Mouse (Mus musculus): ENCODE data around the gene Crispld2.

The Crispld2 gene

DNA sequence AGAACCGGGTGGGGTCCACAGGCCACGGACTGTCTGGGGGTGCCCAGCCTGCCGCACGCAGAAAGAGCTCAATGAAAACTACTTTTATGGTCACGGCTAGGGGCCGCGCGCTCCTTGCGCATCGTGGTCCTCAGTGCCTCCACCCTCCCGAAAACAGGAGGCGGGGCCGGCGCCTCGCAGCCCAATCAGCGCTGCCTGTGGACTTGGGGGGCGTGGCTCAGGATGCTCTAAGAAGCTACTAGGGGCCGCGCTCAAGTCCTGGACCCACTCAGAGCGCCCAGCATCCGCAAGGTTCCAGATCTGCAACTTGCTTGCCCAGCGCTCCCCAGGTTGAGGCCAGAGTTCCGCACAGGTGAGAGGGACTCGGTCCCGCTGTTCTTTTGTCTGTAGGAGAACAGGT, at the start of gene Crispld2:
TSS of gene Crispld2 (plus strand) at position 190 of the 400 bp plus-strand sequence.
- peak; percentile 83 for DNase-seq (ENCODE audit: low read depth, low spot score)

DNA sequence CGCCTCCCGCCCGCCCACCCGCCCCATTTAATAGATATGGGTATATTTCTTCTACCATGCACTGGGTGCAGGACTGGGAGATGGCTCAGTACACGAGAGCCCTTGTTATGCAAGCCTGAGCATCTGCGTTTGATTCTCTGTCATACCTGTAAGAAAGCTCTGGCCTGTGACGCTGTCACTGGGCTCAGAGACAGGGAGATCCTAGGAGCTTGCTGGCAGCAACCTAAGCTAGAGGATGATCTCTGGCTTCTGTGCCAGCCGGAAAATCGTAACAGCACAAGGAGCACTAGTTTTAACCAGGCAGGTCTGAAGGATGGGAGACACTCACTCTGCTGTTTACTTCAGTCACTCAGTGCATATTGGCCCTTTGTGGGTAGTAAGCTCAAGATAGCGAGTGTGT, 48.6 kb upstream of the Crispld2 start:
- no peak for DNase-seq (ENCODE audit: low read depth, low spot score)

DNA sequence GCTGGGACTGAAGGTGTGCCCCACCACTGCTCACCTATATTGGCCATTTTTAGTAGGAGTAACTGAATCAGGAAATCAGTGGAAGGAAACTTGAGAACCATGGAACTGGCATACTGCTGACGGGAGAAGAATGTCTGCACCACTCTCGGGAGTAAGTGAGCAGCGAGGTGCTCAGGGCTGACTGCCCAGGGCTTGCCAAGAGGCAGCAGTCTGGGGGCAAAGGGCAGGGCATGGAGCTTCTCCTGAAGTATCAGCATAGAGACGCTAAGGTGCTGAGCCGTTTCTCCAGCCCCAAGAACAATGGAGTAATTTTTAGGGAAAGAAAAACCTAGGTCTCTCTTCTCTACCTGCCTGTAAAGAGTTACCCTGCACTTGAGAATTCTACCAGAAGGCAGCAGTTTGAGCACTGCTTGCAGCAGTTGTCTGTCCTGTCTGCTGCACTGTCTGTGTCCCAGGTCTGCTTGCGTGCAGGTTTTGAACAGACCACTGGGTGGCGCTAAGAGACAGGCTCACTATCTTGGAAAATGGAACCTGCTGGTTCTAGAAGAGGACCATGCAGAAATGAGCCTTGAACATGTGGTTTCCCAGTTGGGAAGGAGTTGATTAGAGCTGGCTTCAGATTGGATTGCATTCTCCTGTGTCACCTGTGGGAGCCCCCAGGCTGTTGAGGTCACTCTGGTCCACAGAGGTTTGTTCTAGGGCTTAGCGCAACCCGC, 48.0 kb upstream of the Crispld2 start:
- DNase-seq (ENCODE audit: low read depth, low spot score): peak; percentile 73

DNA sequence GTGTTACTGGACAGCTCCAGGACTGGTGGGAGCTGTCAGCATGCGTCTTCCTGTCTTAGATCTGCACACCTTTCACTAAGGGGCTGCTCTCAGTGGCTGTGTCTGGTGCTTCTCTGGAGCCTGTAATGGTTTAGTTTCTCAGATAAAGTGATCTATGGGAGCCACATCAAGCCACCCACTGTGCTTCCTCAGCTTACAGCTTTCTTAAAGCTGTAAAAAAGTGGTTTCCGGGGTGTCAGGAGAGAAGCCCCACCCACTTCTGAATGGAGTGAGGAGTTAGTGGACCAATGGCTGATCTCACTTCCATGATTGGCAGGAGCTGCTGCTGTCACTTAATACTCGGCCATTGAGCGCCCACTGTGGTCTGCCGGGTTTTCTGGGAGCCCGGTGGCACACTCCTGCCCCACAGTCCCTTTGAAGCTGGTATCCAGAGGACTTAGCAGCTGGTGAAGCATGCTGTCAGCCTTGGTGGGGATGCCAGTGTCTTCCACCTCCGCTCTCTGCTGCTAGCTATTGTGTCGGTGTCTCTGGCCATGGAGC, 45.8 kb upstream of the Crispld2 start:
- no peak for DNase-seq (ENCODE audit: low read depth, low spot score)

DNA sequence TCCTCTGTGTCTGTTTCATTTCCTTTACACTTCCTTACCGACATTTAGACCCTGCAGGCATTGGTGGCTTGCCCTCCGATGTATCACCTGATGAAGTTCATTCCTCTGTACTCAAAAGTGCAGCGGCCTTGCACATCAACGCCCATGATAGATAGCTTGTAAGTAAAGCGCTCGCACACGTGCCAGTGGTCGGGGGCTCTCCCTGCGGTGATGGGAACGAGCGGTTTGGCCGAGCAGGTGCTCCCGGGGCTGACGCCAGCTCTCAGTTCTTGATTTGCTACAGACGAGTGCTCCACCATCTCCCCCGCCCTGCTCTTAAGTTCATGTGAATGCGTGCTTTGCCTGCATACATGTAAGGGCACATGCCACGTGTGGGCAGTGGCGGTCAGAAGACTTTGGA, 44.6 kb upstream of the Crispld2 start:
- DNase-seq (ENCODE audit: low read depth, low spot score): no peak

DNA sequence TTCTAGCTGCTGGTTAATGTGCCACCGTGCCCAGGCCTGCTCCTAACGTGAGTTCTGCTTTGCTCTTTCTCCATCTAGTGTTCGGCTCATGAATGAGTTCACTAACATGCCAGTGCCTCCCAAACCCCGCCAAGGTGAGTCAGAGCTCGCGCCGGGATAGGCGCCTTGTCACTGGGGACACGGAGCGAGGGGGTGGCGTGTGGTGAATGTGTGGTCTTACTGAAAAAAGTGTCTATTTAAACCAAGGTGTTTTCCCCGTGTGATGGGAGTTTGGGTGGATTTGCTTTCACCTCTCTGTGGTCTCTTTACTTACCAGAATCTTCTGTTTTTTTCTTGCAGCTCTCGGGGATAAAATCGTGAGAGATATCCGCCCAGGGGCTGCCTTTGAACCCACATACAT, 43.9 kb upstream of the Crispld2 start:
- no peak for DNase-seq (ENCODE audit: low read depth, low spot score)

DNA sequence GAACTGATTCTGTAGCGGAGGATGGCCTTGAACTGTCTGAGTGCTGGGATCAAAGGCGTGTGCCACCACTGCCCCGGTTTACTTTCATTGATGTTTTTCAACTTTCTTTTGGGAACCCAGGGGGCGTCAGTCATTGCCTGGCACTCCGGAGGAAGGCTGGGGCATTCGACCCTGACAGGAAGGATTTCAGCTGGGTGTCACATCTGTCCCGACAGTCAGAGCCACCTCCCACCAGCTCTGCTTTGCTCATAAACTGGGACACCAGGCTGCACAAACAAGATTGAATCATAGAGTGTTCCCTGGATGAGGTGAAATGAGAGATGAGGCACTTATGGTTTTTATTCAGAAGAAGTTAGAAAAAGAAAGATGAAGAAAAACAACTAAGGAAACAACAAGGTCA, 40.0 kb upstream of the Crispld2 start:
- DNase-seq (ENCODE audit: low read depth, low spot score): no peak

DNA sequence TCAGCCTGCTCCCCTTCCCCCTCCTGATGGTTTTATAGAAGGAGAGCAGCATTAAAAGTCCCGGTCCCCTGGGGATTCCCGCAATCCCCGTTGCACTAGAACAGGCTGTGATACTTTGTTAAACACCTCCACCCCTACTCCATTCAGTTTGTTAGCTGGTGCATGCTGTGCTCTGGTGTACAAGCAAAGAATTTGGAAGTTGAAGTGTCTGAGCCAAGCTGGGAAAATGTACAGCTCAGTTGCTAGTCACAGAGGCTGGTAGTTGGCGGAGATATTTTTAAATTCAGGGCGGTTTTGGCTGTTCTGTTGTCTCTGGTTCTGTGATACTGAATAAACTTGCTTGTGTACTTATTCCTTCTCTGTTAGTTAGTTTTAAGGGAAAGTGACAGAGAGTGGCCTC, 39.5 kb upstream of the Crispld2 start:
- peak; percentile 46 for DNase-seq (ENCODE audit: low read depth, low spot score)

DNA sequence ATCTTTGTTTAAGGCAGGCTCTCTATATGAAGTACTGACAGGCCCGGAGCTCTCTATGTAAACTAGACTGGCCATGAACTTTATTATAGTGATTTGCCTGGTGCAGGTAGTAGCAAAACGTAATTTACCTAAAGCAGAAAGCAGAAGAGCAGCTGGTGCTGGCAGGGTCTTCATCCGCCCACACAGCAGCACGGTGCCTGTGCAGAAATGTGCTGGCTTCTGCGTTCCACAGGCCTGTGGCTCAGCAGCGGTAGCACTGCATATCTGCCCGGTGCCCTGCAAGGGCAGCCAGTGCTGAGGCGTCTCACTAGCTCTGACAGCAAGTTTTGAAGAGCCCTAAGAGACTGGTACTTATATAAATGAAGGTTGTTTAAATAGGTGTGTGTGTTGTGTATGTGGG, 36.9 kb upstream of the Crispld2 start:
- no peak for DNase-seq (ENCODE audit: low read depth, low spot score)

DNA sequence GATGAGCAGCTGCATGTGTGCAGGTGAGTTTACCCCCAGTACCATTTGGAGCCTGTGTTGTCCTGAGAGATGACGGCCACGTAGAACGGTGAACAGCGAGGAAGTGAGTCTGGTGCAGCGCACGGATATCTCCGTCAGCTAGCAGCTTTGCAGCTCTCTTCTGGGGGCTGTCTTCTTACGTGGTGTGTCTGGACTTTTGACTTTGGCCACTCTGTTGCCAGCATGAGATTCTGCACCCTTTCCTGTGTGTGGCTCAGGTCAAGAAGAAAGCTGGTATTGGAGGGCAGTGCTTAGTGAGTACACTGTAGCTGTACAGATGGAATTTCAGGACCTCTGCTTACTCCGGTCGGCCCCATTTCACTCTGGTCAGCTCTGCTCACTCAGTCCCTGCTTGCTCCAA, 34.2 kb upstream of the Crispld2 start:
- DNase-seq (ENCODE audit: low read depth, low spot score): no peak

DNA sequence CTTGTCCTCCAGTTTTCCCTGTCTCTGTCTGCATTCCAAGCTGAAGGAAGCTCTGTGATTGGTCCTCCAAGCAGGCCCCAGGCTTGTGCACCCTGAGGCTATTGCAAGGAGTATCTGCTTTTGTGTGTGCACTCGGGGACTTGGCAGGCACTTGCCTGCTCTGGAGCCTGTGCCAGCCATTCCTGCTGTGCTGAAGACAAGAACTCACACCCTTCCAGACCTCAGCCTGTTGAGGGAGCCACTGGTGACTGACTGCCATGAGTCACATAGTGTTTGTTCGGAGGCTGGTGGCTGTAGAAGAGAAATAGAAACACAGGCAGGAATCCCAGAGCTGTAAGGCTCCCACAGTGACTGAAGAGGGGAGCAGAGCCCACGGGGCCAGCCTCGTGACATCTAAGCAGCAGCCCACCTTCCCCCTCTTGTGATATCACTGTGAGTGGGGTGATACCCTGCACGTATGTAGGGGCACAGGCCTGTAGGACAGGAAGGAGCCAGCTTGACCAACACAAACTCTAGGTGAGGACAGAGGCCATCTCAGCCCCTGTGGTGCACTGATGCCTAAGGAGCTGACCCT, 31.6 kb upstream of the Crispld2 start:
- DNase-seq (ENCODE audit: low read depth, low spot score): no peak

DNA sequence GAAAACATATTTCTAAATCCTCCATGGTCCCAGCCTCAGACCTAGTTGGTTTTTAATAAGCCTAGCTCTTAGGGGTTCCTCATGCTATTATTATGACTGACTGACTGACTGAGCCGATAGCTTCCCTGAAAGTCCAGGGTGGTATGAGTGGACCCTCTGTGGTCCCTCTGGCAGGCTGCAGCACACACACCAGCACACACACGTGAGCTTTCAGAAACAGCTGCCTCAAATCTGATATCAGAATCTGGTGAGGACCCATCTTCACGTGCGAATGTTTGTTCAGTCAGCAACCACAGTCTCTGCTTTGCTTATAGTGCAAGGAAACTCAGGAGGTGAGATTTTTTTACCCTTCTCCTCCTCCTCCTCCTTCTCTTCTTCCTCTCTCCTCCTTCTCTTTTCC, 27.4 kb upstream of the Crispld2 start:
- DNase-seq (ENCODE audit: low read depth, low spot score): no peak

DNA sequence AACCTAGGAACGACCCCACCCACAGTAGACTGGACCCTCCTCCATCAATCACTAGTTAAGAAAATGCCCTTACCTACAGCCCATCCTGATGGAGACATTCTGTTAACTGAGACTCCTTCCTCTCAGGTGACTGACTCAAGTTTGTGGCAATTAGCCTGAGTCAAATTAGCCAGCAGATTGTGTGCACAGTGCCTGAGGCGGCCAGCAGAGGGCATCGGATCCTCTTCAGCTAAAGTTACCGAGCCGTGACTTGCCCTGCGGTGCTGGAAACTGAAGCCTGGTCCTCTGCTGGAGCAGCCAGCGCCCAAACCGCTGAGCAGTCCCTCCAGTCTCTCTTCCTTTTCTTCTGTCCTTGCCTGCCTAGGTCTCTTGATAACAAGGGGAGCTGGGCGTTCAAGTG, 24.8 kb upstream of the Crispld2 start:
- DNase-seq (ENCODE audit: low read depth, low spot score): no peak

DNA sequence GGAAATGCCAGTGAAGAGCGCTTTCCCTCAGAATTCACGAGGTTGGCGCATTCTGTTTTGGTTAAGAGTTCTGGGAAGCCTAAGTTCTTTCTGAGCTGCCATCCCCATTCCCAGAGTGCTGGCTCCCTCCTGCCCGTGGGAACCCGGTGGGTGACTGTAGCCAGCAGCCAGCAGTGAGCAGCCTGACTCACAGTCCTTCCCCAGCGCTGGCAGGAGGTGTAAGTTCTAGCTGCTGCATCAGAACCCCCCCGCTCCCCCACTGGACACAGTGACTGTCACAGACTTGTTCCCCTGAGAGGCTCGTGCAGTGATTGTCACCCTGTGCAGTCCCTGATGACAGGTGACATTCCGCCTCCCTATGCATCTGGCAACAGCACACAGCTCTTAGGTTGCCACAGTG, 22.1 kb upstream of the Crispld2 start:
- DNase-seq (ENCODE audit: low read depth, low spot score): no peak

DNA sequence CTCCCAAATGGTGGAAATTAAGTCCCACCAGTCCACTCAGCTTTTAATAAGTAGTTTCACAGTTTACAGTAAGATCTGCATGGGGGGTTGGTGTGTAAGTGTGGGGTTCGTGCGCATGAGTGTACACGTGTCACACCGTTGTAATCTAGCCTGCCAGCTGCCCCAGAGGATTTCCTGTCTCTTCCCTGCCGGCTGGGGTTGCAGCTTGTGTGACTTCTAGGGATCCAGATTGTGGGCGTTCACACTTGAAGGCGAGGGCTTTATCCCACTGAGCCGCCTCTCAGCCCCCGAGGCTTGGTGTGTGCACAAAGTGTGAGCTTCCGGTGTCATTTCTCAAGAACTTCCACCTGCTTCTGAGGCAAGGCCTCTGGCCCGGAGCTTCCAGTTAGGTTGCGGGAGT, 19.7 kb upstream of the Crispld2 start:
- DNase-seq (ENCODE audit: low read depth, low spot score): no peak

DNA sequence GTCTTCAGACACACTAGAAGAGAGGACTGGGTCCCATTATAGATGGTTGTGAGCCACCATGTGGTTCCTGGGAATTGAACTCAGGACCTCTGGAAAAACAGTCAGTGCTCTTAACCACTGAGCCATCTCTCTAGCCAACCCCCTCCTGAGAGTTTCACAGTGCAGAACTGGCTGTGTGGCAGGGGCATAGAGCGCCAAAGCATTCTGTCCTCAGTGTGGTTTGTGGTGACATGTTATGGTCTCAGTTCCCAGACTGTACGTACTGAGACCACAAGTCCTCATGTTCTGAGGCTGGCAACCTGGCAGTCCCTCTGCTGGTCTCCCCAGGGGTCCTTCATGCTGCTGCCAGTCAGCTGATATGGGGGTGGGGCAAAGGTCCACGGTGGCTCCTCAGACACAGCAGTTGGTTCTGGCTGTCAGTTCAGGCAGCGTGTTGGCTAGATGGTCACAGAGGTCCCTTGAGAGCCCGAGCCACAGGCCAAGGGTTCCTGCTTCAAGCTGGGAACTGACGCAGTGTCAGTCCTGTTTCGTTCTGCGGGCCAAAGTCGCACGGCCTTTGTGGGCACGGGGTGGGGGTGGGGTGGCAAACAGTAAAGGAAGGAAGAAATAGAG, 13.4 kb upstream of the Crispld2 start:
- DNase-seq (ENCODE audit: low read depth, low spot score): no peak

DNA sequence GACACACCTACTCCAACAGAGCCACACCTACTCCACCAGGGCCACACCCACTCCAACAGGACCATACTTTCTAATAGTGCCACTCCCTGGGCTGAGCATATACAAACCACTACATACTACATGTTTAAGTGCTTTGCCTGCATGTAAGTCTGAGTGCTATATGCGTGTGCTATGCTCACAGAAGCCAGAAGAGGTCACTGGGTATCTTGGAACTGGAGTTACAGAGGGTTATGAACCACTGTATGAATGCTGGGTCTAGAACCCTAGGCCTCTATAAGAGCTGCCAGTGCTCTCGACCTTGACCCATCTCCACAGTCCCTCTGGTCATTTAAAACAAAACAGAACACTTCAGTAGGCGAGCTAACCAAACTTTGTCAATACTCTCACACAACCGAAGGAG, 11.0 kb upstream of the Crispld2 start:
- DNase-seq (ENCODE audit: low read depth, low spot score): no peak

DNA sequence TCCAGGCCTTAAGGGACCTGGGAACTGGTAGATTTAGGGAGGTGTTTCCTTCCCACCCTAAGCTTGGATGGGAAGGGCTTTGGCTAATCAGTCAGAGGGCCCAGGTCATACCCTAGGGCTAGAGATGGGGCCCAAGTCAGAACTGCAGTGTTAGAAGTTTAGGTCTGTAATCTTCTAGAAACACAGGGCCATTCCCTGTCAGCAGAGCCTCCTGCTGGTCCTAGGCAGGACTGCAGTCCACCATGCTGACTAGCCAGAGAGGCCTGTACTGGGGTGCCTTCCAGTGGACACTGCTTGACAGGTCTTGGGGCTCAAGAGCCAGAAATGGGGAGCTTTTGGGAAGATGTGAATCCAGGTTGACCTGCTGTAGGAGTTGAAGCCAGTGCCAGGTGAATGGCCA, 8.2 kb upstream of the Crispld2 start:
- no peak for DNase-seq (ENCODE audit: low read depth, low spot score)

DNA sequence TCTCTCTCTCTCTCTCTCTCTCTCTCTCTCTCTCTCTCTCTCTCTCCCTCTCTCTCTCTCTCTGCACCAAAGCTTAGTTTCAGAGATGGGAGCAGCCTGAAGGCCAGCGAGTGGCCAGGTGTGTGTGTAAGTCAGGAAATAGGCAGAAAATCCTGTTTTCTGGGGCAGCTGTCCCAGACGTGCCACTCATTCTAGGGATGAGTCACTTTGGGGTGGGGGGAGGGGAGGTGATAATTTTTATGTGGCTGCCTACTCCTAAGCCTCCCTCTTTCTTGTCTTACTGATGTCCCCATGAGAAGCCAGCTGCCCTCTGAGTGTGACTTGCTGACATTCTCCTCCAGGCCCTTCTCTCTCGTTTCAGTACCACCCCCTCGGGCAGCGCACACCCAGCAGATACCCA, 6.1 kb upstream of the Crispld2 start:
- DNase-seq (ENCODE audit: low read depth, low spot score): no peak

DNA sequence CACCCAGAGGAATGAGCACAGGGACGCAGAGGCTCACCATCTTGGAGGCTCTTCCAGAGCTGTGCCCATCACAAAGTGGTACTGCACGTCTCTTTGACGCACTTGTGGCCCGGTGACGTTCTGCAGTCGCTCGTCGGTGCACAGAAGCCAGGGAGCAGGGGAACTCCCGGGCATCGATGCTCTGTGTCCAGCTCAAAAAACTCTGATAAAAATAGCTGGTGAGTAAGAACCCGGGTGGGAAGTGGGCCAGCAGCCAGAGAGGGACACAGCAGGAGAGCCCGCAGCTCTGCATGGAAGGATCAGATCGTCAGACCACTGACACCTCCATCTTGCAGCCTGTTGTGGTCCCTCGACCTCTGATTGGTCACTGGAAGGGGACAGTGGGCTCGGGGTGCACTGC, 4.2 kb upstream of the Crispld2 start:
- no peak for DNase-seq (ENCODE audit: low read depth, low spot score)

DNA sequence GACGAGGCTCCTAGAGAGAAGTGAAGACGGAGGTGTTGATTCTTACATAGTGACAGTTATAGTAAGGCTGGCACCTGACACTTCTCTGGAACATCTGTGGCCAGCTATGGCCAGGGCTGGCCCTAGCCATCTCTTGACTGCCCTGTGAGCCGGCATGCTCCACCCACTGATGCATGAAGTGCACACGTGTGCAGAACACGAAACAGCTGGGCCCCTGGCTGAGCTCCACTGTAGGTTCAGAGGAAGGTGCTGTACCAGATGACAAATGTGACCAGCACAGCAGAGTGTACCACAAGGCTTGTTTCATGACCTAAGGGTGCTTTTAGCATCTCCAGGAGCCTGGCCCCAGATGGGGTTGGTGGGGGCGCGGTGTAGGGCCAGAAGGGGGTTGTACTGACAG, 1.9 kb downstream of the Crispld2 start:
- DNase-seq (ENCODE audit: low read depth, low spot score): no peak

DNA sequence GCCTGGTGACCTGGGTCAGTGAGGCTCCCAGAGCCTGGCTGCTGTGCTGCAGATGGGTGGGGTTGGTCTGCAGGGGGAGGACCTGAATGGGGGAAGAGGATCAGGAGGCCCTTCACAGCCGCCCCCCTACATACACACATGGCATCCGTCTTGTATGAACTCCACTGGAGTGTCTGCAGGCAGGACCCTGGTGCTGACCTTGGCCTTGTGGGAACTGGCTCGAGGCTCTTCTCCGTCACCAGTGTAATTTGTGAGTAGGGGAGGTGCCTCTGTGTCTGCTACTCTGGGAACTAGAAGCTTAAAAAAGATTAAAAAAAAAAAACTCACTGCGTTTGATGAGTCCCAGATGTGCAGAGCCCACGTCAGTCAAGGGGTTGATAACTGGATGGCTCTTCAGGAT, 2.3 kb downstream of the Crispld2 start:
- DNase-seq (ENCODE audit: low read depth, low spot score): no peak

DNA sequence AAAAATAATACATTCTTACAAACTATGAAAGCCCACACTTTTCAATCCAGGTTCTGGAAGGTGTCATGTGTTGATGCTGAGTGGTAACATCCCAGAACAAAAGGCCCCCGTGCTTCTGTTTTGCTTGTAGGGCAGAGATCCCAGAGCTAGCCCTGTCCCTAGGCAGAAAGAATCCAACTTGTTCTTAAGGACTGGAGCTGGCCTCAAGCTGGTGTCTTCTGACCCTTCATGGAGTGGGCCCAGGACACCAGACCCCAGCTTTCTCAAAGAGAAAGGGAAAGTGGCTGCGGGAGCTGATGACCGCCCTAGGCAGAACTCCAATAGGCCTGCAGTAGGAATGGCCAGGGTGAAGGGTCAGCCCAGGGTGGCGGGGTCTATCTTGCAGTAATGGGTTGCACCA, 5.0 kb downstream of the Crispld2 start:
- no peak for DNase-seq (ENCODE audit: low read depth, low spot score)

Measured in forelimb bud, embryonic 11.5 days (tissue).